Mouse (Mus musculus) ovary, postnatal 36 days (tissue): Measurements from ENCODE around the gene Maco1.
"Not testable (repeated sequence)": the region's sequence is repeated elsewhere in the genome, so short reads cannot be mapped to it uniquely, and the experiment has no call there.

Experiments
- DNase-seq: peaks from one replicate; pipeline ENCODE4 v3.0.0; 2022; ENCODE audit warnings: low spot score, mixed read lengths

Gene Maco1

GRCm38 (mm10) chr4:134813406-134814228 is 39.5 kb downstream of the Maco1 start:
- DNase-seq = no peak

GRCm38 (mm10) chr4:134804765-134805164 is 48.4 kb downstream of the Maco1 start:
- DNase-seq = peak; percentile 86

- DNase-seq = no peak
These were observed 50.4 kb downstream of the Maco1 start for GRCm38 (mm10) chr4:134802765-134803164.

DNA sequence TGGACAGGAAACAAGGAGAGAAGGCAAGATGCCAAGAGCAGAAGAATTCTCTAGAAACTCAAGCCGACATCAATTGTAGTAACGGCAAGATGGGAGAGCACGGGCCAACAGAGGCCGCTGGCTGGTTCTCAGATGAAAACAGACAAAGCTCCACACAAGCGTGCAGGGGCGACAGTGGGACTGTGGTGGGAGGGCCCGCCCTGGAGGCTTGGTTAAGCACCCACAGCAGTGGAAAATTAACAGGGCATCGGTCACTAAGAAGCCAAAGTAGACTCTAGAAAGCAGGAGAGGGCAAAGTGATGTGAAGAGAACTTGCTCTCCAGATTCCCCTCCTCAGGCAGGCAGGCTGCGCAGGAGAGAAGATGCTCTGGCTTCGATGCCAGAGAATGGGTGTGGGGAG is 51.0 kb downstream of the Maco1 start:
- DNase-seq = no peak

GRCm38 (mm10) chr4:134800693-134801092 is 52.5 kb downstream of the Maco1 start:
- DNase-seq = no peak

DNA sequence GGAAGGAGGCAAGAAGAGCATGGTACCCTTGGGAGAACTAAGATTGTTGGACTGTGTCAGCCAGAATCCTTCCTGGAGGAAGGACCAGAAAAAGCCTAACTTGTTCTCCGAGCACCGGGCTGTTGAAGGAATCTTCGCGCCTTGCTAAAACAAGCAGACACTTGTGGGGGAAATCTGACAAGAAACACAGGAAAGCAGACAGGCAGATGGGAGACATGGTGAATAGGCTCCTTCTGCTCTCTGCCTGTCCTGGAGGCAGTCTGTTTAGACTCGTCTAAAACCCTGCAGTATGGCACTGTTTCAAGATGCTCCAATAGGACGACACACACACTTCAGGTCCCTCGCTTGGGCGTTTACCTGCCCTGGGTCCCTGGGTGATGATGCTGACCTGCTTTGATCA is 53.0 kb downstream of the Maco1 start:
- DNase-seq = no peak

DNA sequence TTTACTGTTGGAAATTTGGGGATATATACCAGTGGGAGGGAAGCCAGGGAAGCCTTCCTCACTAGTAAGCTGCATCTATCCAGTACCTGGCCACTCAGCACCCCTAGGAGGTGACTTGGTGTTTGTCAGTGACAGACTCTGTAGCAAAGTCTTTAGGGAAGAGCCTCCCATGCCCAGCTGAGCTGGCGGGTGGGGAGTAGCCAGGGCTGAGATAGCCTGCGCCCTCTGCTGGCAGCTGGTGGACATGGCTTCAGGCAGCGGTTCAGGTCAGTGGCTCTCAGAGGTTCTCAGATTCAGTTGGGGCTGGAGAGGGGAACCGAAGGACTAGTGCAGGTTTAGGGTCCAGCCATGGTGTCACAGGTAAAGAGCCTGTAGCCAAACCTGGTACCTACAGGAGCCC is 53.9 kb downstream of the Maco1 start:
- peak; percentile 76 for DNase-seq

- no peak for DNase-seq
These were observed 54.3 kb downstream of the Maco1 start for GRCm38 (mm10) chr4:134798861-134799260.

DNA sequence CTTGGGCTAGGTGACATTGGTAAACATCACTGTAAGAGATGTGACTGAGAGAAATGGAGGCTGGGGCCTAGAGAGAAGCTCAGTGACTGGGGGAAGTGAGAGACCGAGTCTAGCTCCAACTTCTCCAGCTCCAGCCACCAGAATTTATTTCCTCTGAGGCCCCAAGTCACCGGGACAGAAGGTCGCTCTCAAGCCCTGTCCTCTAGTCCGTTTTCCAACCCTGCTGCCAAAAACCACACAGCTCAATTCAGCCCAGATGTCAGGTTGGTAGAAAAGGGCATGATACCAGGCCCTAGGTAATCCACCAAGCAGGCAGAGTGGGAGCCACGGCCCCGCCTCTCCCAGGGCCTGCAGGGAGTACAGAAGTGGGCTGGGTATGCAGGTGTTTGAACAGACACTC is 55.5 kb downstream of the Maco1 start:
- DNase-seq = no peak

- DNase-seq = no peak
These were observed 56.4 kb downstream of the Maco1 start for GRCm38 (mm10) chr4:134796581-134797361.

- no peak for DNase-seq
These were observed 57.2 kb downstream of the Maco1 start for GRCm38 (mm10) chr4:134795819-134796485.

DNA sequence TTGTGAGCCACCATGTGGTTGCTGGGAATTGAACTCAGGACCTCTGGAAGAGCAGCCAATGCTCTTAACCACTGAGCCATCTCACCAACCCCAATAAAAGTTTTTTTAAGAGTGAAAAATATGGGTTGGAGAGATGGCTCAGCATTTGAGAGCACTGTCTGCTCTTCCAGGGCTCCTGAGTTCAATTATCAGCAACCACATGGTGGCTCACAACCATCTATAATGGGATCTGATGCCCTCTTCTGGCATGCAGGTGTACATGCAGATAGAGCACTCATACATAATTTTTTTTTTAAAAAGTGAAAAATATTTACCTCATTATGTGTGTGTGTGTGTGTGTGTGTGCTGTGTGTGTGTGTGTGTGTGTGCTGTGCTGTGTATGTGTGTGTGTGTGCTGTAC is 58.2 kb downstream of the Maco1 start:
- not testable (repeated sequence) for DNase-seq

GRCm38 (mm10) chr4:134793213-134793956 is 59.8 kb downstream of the Maco1 start:
- peak; percentile 50 for DNase-seq

DNA sequence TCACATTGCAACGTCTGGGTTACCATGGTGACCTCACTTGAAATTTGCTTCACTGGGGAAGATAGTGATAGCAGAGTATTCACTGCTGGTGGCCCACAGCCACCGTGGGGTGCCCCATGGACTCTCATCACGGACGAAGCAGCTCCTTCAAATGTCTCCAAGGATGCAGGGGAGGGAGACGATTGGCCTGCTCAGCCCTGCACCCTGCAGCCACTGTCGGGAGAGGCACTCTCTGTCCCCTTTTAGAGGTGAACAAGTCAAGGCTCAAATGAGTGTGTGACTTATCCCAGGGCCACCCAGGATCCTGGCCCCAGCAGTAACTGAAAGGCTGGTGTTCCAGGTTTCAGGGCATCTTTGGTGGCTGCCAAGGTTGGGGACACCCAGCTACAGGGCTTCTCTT is 61.4 kb downstream of the Maco1 start:
- DNase-seq = no peak

- no peak for DNase-seq
These were observed 66.2 kb downstream of the Maco1 start for GRCm38 (mm10) chr4:134786946-134787345.

GRCm38 (mm10) chr4:134784701-134785100 is 68.4 kb downstream of the Maco1 start:
- no peak for DNase-seq

DNA sequence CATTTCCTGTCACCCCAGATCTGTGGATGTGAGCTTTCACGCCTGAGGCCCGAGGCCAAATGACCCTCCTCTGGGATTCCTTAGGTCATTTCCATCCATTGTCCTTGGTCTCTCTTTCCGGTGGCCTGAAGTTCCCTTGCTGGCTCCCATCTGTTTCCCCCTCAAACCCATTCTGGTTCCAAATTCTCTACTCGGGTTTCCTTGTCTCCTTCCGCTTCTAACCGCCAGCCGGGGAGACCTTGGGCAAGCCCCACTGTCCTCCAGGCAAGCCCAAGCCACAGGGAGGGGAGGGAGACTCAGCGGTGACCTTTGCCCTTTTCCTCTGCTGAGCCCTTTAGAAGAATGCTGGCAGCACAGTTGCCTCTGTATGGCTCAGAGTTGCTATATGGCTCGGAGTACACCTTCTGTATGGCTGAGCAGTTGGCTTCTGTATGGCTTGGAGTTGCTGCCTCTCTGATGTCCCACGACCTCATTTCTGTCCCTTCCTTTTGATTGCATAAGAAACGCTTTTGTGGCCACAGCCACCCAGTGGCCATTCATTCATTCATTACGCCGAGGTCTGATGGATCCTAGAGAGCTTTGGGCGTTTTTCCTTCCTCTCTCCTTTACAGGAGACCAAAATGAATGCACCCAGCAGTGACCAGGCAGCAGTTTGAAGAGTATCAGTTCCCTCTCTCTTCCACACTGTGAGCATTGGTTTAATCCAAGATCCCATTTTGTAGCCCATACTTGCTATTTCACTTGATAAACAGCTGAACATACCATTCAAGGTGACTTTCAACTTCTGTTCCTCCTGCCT is 73.8 kb downstream of the Maco1 start:
- peak; percentile 45 for DNase-seq

GRCm38 (mm10) chr4:134776246-134776645 is 76.9 kb downstream of the Maco1 start:
- DNase-seq = no peak

DNA sequence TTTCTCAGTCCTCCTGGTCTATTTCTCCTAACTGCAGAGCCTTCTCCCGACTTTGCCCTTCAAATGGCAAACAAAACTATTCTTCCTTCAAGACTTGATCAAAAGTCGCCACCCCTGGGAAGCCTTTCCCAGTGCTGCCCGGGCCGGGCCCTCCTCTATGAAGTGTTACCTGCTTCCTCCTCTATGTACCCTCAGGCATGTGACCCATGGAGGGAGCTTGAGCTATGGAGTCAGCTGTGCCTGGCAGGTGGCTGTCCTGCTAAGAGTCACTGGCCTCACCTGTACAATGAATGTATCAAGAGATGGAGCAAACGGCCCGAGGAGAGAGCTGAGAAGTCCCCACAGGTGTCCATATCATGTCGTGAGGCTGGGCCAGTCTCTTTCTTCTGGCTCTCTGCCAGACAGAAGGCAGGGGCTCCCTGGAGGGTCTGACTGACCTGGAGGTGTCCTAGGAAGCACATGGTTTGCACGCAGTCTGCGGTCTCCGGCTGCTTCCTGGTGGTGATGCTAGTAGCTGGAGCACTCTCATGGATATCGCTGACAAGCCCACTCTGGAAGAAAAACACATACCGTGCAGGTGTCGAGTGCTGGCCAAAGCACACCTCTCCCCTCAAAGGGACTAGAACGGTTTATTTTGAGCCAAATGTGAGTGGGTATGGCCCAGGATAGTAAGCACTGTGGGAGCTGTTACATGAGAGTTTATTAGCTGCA is 77.8 kb downstream of the Maco1 start:
- no peak for DNase-seq

- no peak for DNase-seq
These were observed 79.0 kb downstream of the Maco1 start for GRCm38 (mm10) chr4:134774126-134774525.
